Comparison of ENCODE assay signal across 9 mouse cellular contexts in the genomic region with DNA sequence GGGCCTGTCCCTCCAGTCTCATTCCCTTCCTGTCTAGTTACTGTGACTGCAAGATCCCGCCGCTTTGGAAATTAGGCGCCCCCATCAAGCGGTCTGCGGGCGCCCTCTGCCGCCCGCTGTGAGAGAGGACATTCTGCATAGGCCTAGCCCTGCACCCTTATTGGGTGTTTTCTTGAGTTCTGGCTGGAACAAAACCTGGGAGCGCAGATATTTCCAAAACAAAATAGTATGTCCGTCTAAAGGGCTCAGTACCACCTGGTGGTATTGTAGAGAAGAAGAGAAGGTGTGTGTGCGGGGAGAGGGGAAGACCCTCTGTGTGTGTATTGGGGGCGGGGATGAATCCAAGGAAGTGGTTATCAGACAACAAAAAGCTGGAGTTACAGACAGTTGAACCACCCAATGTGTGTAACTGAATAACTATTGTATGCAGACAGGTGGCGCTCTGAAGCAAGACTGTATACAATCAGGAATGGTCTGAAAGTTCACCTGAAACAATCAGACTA. TPM values are rescaled to one million over a fixed set of nuclear protein-coding genes. Genes with fewer than 3 reads are reported as not detected.
DNase-seq lines count a peak whose midpoint lies in the region; ATAC-seq and TF ChIP-seq lines count a peak whose summit lies in the region.
"Had no signal": no experiment of that assay in that cellular context is flagged by ENCODE, and none has a peak within 500 bp of the region (broad histone marks: within the 10 kb centered on the region; RNA-seq: fewer than 3 reads in every experiment).

No protein-coding gene starts in this region.

- H3K4me3 ChIP-seq in left cerebral cortex, adult 2 months = no peak overlapping the region
- H3K4me3 ChIP-seq in hindbrain, postnatal 0 days (ENCODE audit: low read length) = no peak overlapping the region
- H3K4me3 ChIP-seq in limb, embryonic 10.5 days = no peak overlapping the region
- H3K4me3 ChIP-seq in midbrain, embryonic 12.5 days = no peak overlapping the region
- no peak overlapping the region for H3K4me3 ChIP-seq in stomach, embryonic 16.5 days (replicated peaks; ENCODE audit: low read length)

- no peak overlapping the region for H3K4me2 ChIP-seq in hindbrain, postnatal 0 days (ENCODE audit: low read depth, low read length)
- H3K4me2 ChIP-seq in midbrain, embryonic 12.5 days (replicated peaks) = no peak overlapping the region
- H3K4me2 ChIP-seq in stomach, embryonic 16.5 days (ENCODE audit: low read depth, low read length) = no peak overlapping the region

- peak; percentile 80 for TF ChIP-seq CTCF in left cerebral cortex, adult 2 months (IDR thresholded peaks at IDR 0.05)
- peak; percentile 80 for TF ChIP-seq CTCF in hindbrain, postnatal 0 days (IDR thresholded peaks at IDR 0.05; ENCODE audit: low read depth)

- H3K36me3 ChIP-seq in hindbrain, postnatal 0 days (ENCODE audit: insufficient read depth, low read length) = no peaks in the 10 kb centered on the region
- H3K36me3 ChIP-seq in limb, embryonic 10.5 days = no peaks in the 10 kb centered on the region
- no peaks in the 10 kb centered on the region for H3K36me3 ChIP-seq in midbrain, embryonic 12.5 days
- no peaks in the 10 kb centered on the region for H3K36me3 ChIP-seq in stomach, embryonic 16.5 days (ENCODE audit: control insufficient read depth, insufficient read depth, low read length)

- 13% methylated on average over 13 of the region's 13 CpGs for WGBS in hindbrain, postnatal 0 days
- 9% methylated on average over 13 of the region's 13 CpGs for WGBS in limb, embryonic 10.5 days
- WGBS in midbrain, embryonic 12.5 days = 9% methylated on average over 13 of the region's 13 CpGs
- WGBS in stomach, embryonic 16.5 days = 9% methylated on average over 13 of the region's 13 CpGs

- peak; percentile 90 for ATAC-seq in hindbrain, postnatal 0 days
- peak; percentile 81 for ATAC-seq in midbrain, embryonic 12.5 days (ENCODE audit: low FRiP score, low read depth)
- ATAC-seq in stomach, embryonic 16.5 days (ENCODE audit: insufficient read depth, low FRiP score) = peak; percentile 79

- 0 out of 2 replicates have a peak, but pooled peaks cover 6% of the 10 kb centered on the region for H3K4me1 ChIP-seq in hindbrain, postnatal 0 days (ENCODE audit: insufficient read depth, low read length)
- peaks cover 11% of the 10 kb centered on the region for H3K4me1 ChIP-seq in limb, embryonic 10.5 days
- H3K4me1 ChIP-seq in midbrain, embryonic 12.5 days = peaks cover 16% of the 10 kb centered on the region
- no peaks in the 10 kb centered on the region for H3K4me1 ChIP-seq in stomach, embryonic 16.5 days (ENCODE audit: control insufficient read depth, insufficient read depth, low read length)

- no peak overlapping the region for H3K9ac ChIP-seq in hindbrain, postnatal 0 days (replicated peaks; ENCODE audit: low read length)
- H3K9ac ChIP-seq in midbrain, embryonic 12.5 days (replicated peaks) = no peak overlapping the region
- 0 out of 2 replicates have a peak overlapping the region, but pooled peaks have one; percentile 8 for H3K9ac ChIP-seq in stomach, embryonic 16.5 days (ENCODE audit: low read length)

- intact Hi-C loops in left cerebral cortex, adult 2 months (cut with DNase I) = loop anchor here (1.0 kb wide), 1 partner anchor 257 kb away; no protein-coding TSS in a partner anchor

- H3K27ac ChIP-seq in left cerebral cortex, adult 2 months = no peak overlapping the region
- H3K27ac ChIP-seq in hindbrain, postnatal 0 days = no peak overlapping the region
- no peak overlapping the region for H3K27ac ChIP-seq in limb, embryonic 10.5 days
- no peak overlapping the region for H3K27ac ChIP-seq in midbrain, embryonic 12.5 days (replicated peaks)
- H3K27ac ChIP-seq in stomach, embryonic 16.5 days (ENCODE audit: low read length) = no peak overlapping the region

- H3K27me3 ChIP-seq in hindbrain, postnatal 0 days (ENCODE audit: insufficient read depth, low read length) = peaks cover 22% of the 10 kb centered on the region
- H3K27me3 ChIP-seq in limb, embryonic 10.5 days (ENCODE audit: low read depth, poor library complexity, severe bottlenecking) = peaks cover 64% of the 10 kb centered on the region
- peaks cover 41% of the 10 kb centered on the region for H3K27me3 ChIP-seq in midbrain, embryonic 12.5 days
- H3K27me3 ChIP-seq in stomach, embryonic 16.5 days (ENCODE audit: control insufficient read depth, insufficient read depth, low read length) = peaks cover 28% of the 10 kb centered on the region

- H3K9me3 ChIP-seq in hindbrain, postnatal 0 days (ENCODE audit: low read length) = no peaks in the 10 kb centered on the region
- no peaks in the 10 kb centered on the region for H3K9me3 ChIP-seq in limb, embryonic 10.5 days (replicated peaks)
- no peaks in the 10 kb centered on the region for H3K9me3 ChIP-seq in midbrain, embryonic 12.5 days
- H3K9me3 ChIP-seq in stomach, embryonic 16.5 days (replicated peaks; ENCODE audit: control insufficient read depth, low read length) = no peaks in the 10 kb centered on the region

- DNase-seq in left cerebral cortex, adult 2 months (ENCODE audit: extremely low spot score in 1 of 2, low spot score in 2 of 2) = peak; percentile 47 to 54
- no peak for DNase-seq in left cerebral cortex, adult 11 months (ENCODE audit: low spot score)
- peak; percentile 21 for DNase-seq in cerebellum, adult 9-11 months
- DNase-seq in gastrocnemius, postnatal 10 days = peak; percentile 55
- peak; percentile 90 for DNase-seq in hindbrain, postnatal 0 days (ENCODE audit: low spot score)
- DNase-seq in limb, embryonic 10.5 days (ENCODE audit: low spot score) = peak; percentile 85

RNA-seq across cellular contexts. Expression of a gene that starts 12.9 kb away (rescaled TPM):
- total RNA-seq in left cerebral cortex, adult 2 months (2021) = not detected
- total RNA-seq in gastrocnemius, postnatal 10 days (2021) = not detected
- total RNA-seq in hindbrain, postnatal 0 days (2014; rRNA removed) = not detected in 2 replicates
- polyA plus RNA-seq in hindbrain, postnatal 0 days (2015; fragmentation: Nextera tagmentation; extraction: Ambion mirVana) = not detected in 2 replicates
- polyA plus RNA-seq in limb, embryonic 10.5 days (2016; fragmentation: Nextera tagmentation; extraction: Ambion mirVana) = not detected in 2 replicates
- not detected in 2 replicates for polyA plus RNA-seq in midbrain, embryonic 12.5 days (2016; fragmentation: Nextera tagmentation; extraction: Ambion mirVana)
- polyA plus RNA-seq in stomach, embryonic 16.5 days (2015; fragmentation: Nextera tagmentation; extraction: Ambion mirVana) = not detected in 2 replicates
- total RNA-seq: adrenal gland, postnatal 4 days had no signal

RNA-seq across cellular contexts. Expression of a gene that starts 21.0 kb away (rescaled TPM):
- total RNA-seq in left cerebral cortex, adult 2 months (2021) = 10 to 100 TPM; 48.8 to 52.7 TPM
- total RNA-seq in gastrocnemius, postnatal 10 days (2021) = 10 to 100 TPM; 12.2 to 13.7 TPM
- total RNA-seq in hindbrain, postnatal 0 days (2014; rRNA removed) = 68.0 and 69.1 TPM in 2 replicates
- polyA plus RNA-seq in hindbrain, postnatal 0 days (2015; fragmentation: Nextera tagmentation; extraction: Ambion mirVana) = 57.2 and 59.7 TPM in 2 replicates
- polyA plus RNA-seq in limb, embryonic 10.5 days (2016; fragmentation: Nextera tagmentation; extraction: Ambion mirVana) = 88.0 and 104 TPM in 2 replicates
- 51.4 and 54.8 TPM in 2 replicates for polyA plus RNA-seq in midbrain, embryonic 12.5 days (2016; fragmentation: Nextera tagmentation; extraction: Ambion mirVana)
- polyA plus RNA-seq in stomach, embryonic 16.5 days (2015; fragmentation: Nextera tagmentation; extraction: Ambion mirVana) = 41.6 and 43.1 TPM in 2 replicates

RNA-seq across cellular contexts. Expression of a gene that starts 36.4 kb away (rescaled TPM):
- total RNA-seq in left cerebral cortex, adult 2 months (2021) = 10 to 100 TPM; 74.5 to 78.6 TPM
- 10 to 100 TPM; 36.9 to 42.1 TPM for total RNA-seq in gastrocnemius, postnatal 10 days (2021)
- 62.6 and 66.5 TPM in 2 replicates for total RNA-seq in hindbrain, postnatal 0 days (2014; rRNA removed)
- polyA plus RNA-seq in hindbrain, postnatal 0 days (2015; fragmentation: Nextera tagmentation; extraction: Ambion mirVana) = 23.4 and 26.7 TPM in 2 replicates
- polyA plus RNA-seq in limb, embryonic 10.5 days (2016; fragmentation: Nextera tagmentation; extraction: Ambion mirVana) = 3.2 and 4.3 TPM in 2 replicates
- polyA plus RNA-seq in midbrain, embryonic 12.5 days (2016; fragmentation: Nextera tagmentation; extraction: Ambion mirVana) = 9.7 and 10.1 TPM in 2 replicates
- 10.1 and 10.2 TPM in 2 replicates for polyA plus RNA-seq in stomach, embryonic 16.5 days (2015; fragmentation: Nextera tagmentation; extraction: Ambion mirVana)

RNA-seq across cellular contexts. Expression of a gene that starts 40.5 kb away (rescaled TPM):
- total RNA-seq in left cerebral cortex, adult 2 months (2021) = 100 to 1,000 TPM; 200 to 226 TPM
- total RNA-seq in gastrocnemius, postnatal 10 days (2021) = 100 to 1,000 TPM; 164 to 167 TPM
- 169 and 174 TPM in 2 replicates for total RNA-seq in hindbrain, postnatal 0 days (2014; rRNA removed)
- polyA plus RNA-seq in hindbrain, postnatal 0 days (2015; fragmentation: Nextera tagmentation; extraction: Ambion mirVana) = 463 and 487 TPM in 2 replicates
- polyA plus RNA-seq in limb, embryonic 10.5 days (2016; fragmentation: Nextera tagmentation; extraction: Ambion mirVana) = 778 and 852 TPM in 2 replicates
- 574 and 582 TPM in 2 replicates for polyA plus RNA-seq in midbrain, embryonic 12.5 days (2016; fragmentation: Nextera tagmentation; extraction: Ambion mirVana)
- polyA plus RNA-seq in stomach, embryonic 16.5 days (2015; fragmentation: Nextera tagmentation; extraction: Ambion mirVana) = 415 and 427 TPM in 2 replicates

RNA-seq across cellular contexts. Expression of a gene that starts 40.9 kb away (rescaled TPM):
- 10 to 100 TPM; 25.3 to 26.0 TPM for total RNA-seq in left cerebral cortex, adult 2 months (2021)
- 10 to 100 TPM; 15.2 to 17.8 TPM for total RNA-seq in gastrocnemius, postnatal 10 days (2021)
- total RNA-seq in hindbrain, postnatal 0 days (2014; rRNA removed) = 21.1 and 24.7 TPM in 2 replicates
- polyA plus RNA-seq in hindbrain, postnatal 0 days (2015; fragmentation: Nextera tagmentation; extraction: Ambion mirVana) = 31.5 and 35.2 TPM in 2 replicates
- 23.3 and 29.0 TPM in 2 replicates for polyA plus RNA-seq in limb, embryonic 10.5 days (2016; fragmentation: Nextera tagmentation; extraction: Ambion mirVana)
- polyA plus RNA-seq in midbrain, embryonic 12.5 days (2016; fragmentation: Nextera tagmentation; extraction: Ambion mirVana) = 29.4 and 31.6 TPM in 2 replicates
- 39.1 and 39.4 TPM in 2 replicates for polyA plus RNA-seq in stomach, embryonic 16.5 days (2015; fragmentation: Nextera tagmentation; extraction: Ambion mirVana)
